Mouse (Mus musculus) CD4-positive helper T cell, adult 2 months (primary cell): Measurements from ENCODE around the gene Ppfia2.

ENCODE experiments used
- DNase-seq: peaks from one replicate; pipeline ENCODE4 v3.0.0-alpha.2; 2012; ENCODE audit warnings: low read depth, missing footprints, low spot score

The Ppfia2 gene

GRCm38 (mm10) chr10:106665221-106665620 lies 195.1 kb downstream of the Ppfia2 start:
- no peak for DNase-seq

- no peak for DNase-seq
Measured at GRCm38 (mm10) chr10:106670170-106670569, 200.0 kb downstream of the Ppfia2 start.

- no peak for DNase-seq
Measured at GRCm38 (mm10) chr10:106681395-106681794, 211.3 kb downstream of the Ppfia2 start.

GRCm38 (mm10) chr10:106685519-106685918 lies 215.4 kb downstream of the Ppfia2 start:
- DNase-seq = no peak

- no peak for DNase-seq
Measured at GRCm38 (mm10) chr10:106719936-106720335, 249.8 kb downstream of the Ppfia2 start.

- DNase-seq = no peak
Measured at GRCm38 (mm10) chr10:106732265-106732664, 262.1 kb downstream of the Ppfia2 start.

GRCm38 (mm10) chr10:106736230-106737063 lies 266.3 kb downstream of the Ppfia2 start:
- DNase-seq = no peak

GRCm38 (mm10) chr10:106738190-106738589 lies 268.1 kb downstream of the Ppfia2 start:
- no peak for DNase-seq

- no peak for DNase-seq
Measured at GRCm38 (mm10) chr10:106744966-106745365, 274.8 kb downstream of the Ppfia2 start.

- no peak for DNase-seq
Measured at GRCm38 (mm10) chr10:106761061-106761460, 290.9 kb downstream of the Ppfia2 start.

- DNase-seq = no peak
Measured at GRCm38 (mm10) chr10:106763785-106764184, 293.6 kb downstream of the Ppfia2 start.

- DNase-seq = no peak
Measured at GRCm38 (mm10) chr10:106775571-106775970, 305.4 kb downstream of the Ppfia2 start.

GRCm38 (mm10) chr10:106815447-106815846 lies 345.3 kb downstream of the Ppfia2 start:
- no peak for DNase-seq

GRCm38 (mm10) chr10:106818381-106818780 lies 348.2 kb downstream of the Ppfia2 start:
- no peak for DNase-seq

- no peak for DNase-seq
Measured at GRCm38 (mm10) chr10:106824215-106824614, 354.1 kb downstream of the Ppfia2 start.

GRCm38 (mm10) chr10:106838476-106838875 lies 368.3 kb downstream of the Ppfia2 start:
- no peak for DNase-seq

- DNase-seq = no peak
Measured at GRCm38 (mm10) chr10:106858106-106858505, 388.0 kb downstream of the Ppfia2 start.

- no peak for DNase-seq
Measured at GRCm38 (mm10) chr10:106870233-106870632, 400.1 kb downstream of the Ppfia2 start.

- no peak for DNase-seq
Measured at GRCm38 (mm10) chr10:106871847-106872246, 401.7 kb downstream of the Ppfia2 start.

GRCm38 (mm10) chr10:106872714-106873113 lies 402.6 kb downstream of the Ppfia2 start:
- no peak for DNase-seq

- DNase-seq = no peak
Measured at GRCm38 (mm10) chr10:106881330-106881729, 411.2 kb downstream of the Ppfia2 start.

GRCm38 (mm10) chr10:106896351-106896750 lies 426.2 kb downstream of the Ppfia2 start:
- DNase-seq = no peak

- no peak for DNase-seq
Measured at GRCm38 (mm10) chr10:106910108-106910507, 440.0 kb downstream of the Ppfia2 start.
